Mouse (Mus musculus) kidney, adult 2 months (tissue): ENCODE measurements around the gene Scn1a. TPM values are rescaled to one million over a fixed set of nuclear protein-coding genes. Genes with fewer than 3 reads are reported as not detected.

Experiments
- DNase-seq: peaks from one replicate; pipeline ENCODE4 v3.0.0; 2021
- H3K27ac ChIP-seq: fragments of 200-500 bp; 2 replicates; pipeline ENCODE4 v1.5.1; 2012; ENCODE audit warnings: low read depth, low read length, control low read depth, inconsistent platforms; ENCODE audit not compliant: insufficient read depth
- H3K27me3 ChIP-seq: fragments of 200-500 bp; replicated peaks from 2 replicates; pipeline ENCODE4 v1.6.1; 2012; ENCODE audit warnings: mild to moderate bottlenecking, moderate library complexity, low read length, inconsistent platforms; ENCODE audit not compliant: control insufficient read depth, insufficient read depth
- H3K36me3 ChIP-seq: fragments of 200-500 bp; 2 replicates; pipeline ENCODE4 v1.6.1; 2012; ENCODE audit warnings: mild to moderate bottlenecking, moderate library complexity, low read length, inconsistent platforms; ENCODE audit not compliant: control insufficient read depth, insufficient read depth
- H3K4me1 ChIP-seq: fragments of 200-500 bp; 2 replicates; pipeline ENCODE4 v1.6.1; 2011; ENCODE audit warnings: low read length; ENCODE audit not compliant: control insufficient read depth, insufficient read depth
- H3K4me3 ChIP-seq: fragments of 200-500 bp; 2 replicates; pipeline ENCODE4 v1.5.1; 2011; ENCODE audit warnings: mild to moderate bottlenecking, low read depth, low read length, control low read depth; ENCODE audit not compliant: insufficient read depth
- CTCF ChIP-seq: fragments of 200-500 bp; conservative IDR thresholded peaks from 2 replicates; pipeline ENCODE4 v1.5.1; 2011; ENCODE audit warnings: low read depth, mild to moderate bottlenecking, control low read depth, low read length, moderate library complexity, mixed read lengths; ENCODE audit not compliant: insufficient read depth, insufficient read length
- POLR2A ChIP-seq: fragments of 200-500 bp; IDR thresholded peaks from one replicate; pipeline ENCODE4 v1.6.1; 2011; ENCODE audit warnings: low read depth, low read length, control low read depth
- whole genome bisulfite sequencing: fragments of 180-500 bp; shearing (Covaris S2); methylation state at CpG from one replicate; pipeline ENCODE4 v1.1.7; 2018; 5-methylcytosine and 5-hydroxymethylcytosine counted together
- polyA plus RNA-seq: library from polyadenylated mRNA; depleted of rRNA; stranded (reverse); fragments of >200 nt; gene quantifications from 2 replicates; pipeline ENCODE4 v1.2.3, GENCODE M21; 2012

The Scn1a gene
- polyA plus RNA-seq, 1 experiment = 0.06 TPM

- no peak overlapping the region for H3K27ac ChIP-seq
- WGBS = 92% methylated on average over 2 of the region's 2 CpGs
- H3K4me1 ChIP-seq = no peaks in the 10 kb centered on the region
- no peaks in the 10 kb centered on the region for H3K36me3 ChIP-seq
- TF ChIP-seq CTCF (no peak), POLR2A (no peak)
- no peaks in the 10 kb centered on the region for H3K27me3 ChIP-seq
- DNase-seq = no peak
- no peak overlapping the region for H3K4me3 ChIP-seq
Measured at GRCm38 (mm10) chr2:66350590-66350989, 90.0 kb downstream of the Scn1a start.

DNA sequence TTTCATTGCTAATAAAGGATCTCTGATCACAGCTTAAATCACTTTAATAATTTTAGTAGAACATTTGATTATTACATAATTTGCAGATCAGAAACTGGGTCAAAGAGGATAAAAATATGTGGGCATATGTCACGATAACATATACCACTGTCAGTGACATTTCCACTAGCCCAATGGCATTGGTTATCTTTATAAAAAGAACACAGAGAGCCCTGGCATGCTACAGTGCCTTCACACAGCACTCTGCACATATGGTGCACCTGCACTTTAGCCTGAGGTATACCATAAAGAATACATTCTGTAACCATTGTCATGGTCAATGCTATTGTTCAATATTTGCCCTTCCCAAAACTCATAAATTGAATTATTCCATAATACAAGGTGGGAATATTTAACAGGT lies 94.0 kb downstream of the Scn1a start:
- DNase-seq = no peak
- H3K27ac ChIP-seq = no peak overlapping the region
- H3K4me3 ChIP-seq = no peak overlapping the region
- no peaks in the 10 kb centered on the region for H3K36me3 ChIP-seq
- TF ChIP-seq CTCF = no peak
- H3K27me3 ChIP-seq = no peaks in the 10 kb centered on the region; the same call in 1 of the 2 replicates
- no peaks in the 10 kb centered on the region for H3K4me1 ChIP-seq
- WGBS = 96% methylated on average over 1 of the region's 1 CpGs

GRCm38 (mm10) chr2:66346181-66346580 lies 94.5 kb downstream of the Scn1a start:
- H3K4me1 ChIP-seq = no peaks in the 10 kb centered on the region
- no peaks in the 10 kb centered on the region; the same call in 1 of the 2 replicates for H3K27me3 ChIP-seq
- WGBS = 76% methylated on average over 3 of the region's 3 CpGs
- TF ChIP-seq CTCF (no peak), POLR2A (no peak)
- no peaks in the 10 kb centered on the region for H3K36me3 ChIP-seq
- H3K27ac ChIP-seq = no peak overlapping the region
- no peak for DNase-seq
- H3K4me3 ChIP-seq = no peak overlapping the region

- Histone ChIP-seq H3K4me3 (no peak overlapping the region), H3K27ac (no peak overlapping the region), H3K27me3 (no peaks in the 10 kb centered on the region), H3K36me3 (no peaks in the 10 kb centered on the region), H3K4me1 (no peaks in the 10 kb centered on the region)
- no peak for DNase-seq
- WGBS = 58% methylated on average over 5 of the region's 5 CpGs
- TF ChIP-seq POLR2A (no peak), CTCF (no peak)
Measured at GRCm38 (mm10) chr2:66337406-66337805, 103.2 kb downstream of the Scn1a start.

DNA sequence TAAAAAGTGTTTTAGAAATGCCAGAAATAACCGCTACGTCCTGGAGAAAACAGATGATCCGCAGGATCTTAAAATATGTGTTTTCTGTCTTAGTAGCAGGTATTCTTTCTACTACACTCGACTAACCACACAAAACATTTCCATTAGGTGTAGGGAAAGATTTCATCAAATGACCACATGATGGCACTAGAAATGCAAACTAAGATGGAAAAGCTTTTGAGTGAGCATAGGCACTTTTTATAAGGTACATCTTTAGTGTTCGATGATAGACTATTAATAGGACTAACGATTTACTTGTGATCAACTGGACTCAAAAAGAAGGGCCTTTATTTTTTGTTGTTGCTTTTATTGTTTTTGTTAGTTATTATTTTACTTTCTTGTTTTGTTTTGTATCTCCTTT lies 104.2 kb downstream of the Scn1a start:
- no peaks in the 10 kb centered on the region for H3K36me3 ChIP-seq
- H3K27ac ChIP-seq = no peak overlapping the region
- DNase-seq = no peak
- H3K27me3 ChIP-seq = no peaks in the 10 kb centered on the region
- WGBS = 56% methylated on average over 6 of the region's 6 CpGs
- no peak for TF ChIP-seq CTCF
- TF ChIP-seq POLR2A = no peak
- no peak overlapping the region for H3K4me3 ChIP-seq
- H3K4me1 ChIP-seq = no peaks in the 10 kb centered on the region

GRCm38 (mm10) chr2:66272551-66272950 lies 168.1 kb downstream of the Scn1a start:
- H3K36me3 ChIP-seq = no peaks in the 10 kb centered on the region
- no peak overlapping the region for H3K27ac ChIP-seq
- no peak overlapping the region for H3K4me3 ChIP-seq
- H3K4me1 ChIP-seq = no peaks in the 10 kb centered on the region
- DNase-seq = no peak
- 33% methylated on average over 3 of the region's 3 CpGs for WGBS
- H3K27me3 ChIP-seq = no peaks in the 10 kb centered on the region
- TF ChIP-seq CTCF (no peak), POLR2A (no peak)

DNA sequence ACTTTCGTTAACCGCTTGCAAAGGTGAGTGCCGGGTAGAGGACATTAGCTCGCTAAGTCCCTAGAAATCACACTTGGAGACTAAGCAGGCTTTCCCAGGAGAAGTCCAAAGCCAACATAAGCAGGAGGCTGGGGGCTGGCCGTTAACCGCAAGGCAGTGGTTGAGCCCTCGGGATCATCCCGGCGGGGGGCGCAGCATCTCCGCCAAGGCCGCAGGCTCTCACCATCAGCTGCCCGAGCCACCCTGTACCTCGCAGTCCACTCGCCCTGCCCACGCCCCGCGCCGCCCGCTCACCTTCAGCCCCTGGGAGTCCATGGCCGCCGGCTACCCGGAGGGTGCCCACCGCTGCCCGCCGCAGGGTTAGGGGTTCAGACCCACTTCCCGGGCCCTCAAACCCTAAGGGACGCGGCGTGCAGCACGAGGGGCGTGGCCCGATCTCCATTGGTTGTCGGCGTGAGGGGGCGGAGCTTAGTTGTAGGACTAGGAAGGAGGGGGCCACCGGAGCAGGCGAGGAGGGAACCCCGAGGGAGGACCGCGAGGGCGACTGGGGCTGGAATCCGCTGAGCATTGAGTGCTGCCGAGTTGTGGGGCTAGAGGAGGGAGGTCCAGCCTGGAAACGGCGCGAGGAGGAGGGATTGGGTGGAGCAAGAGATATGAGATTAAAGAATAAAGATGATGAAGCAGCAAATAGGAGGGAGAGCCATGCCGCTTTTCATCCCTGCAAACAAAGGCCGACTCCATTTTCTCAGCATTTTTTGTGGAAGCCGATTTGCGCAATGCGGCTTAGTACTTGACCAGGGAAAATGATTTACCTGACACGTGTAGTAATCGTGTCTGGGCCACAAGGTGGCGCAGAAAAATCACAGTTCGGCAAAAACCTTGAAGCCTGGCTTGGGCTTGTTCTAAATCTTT lies 184.2 kb downstream of the Scn1a start, which contains the start of gene Ttc21b:
Ttc21b (minus strand) TSS at position 398 of the 912 bp plus-strand sequence.
- TF ChIP-seq POLR2A (no peak), CTCF (peak; percentile 77)
- peak within 1 kb of the TSS; percentile 54 for H3K27ac ChIP-seq
- H3K27me3 ChIP-seq = no peaks in the 10 kb centered on the region
- DNase-seq = peak; percentile 98
- H3K4me1 ChIP-seq = no peaks in the 10 kb centered on the region
- peak within 1 kb of the TSS; percentile 88 for H3K4me3 ChIP-seq
- under 1% methylated on average over 55 of the region's 56 CpGs for WGBS
- H3K36me3 ChIP-seq = peaks cover under 1% of the 10 kb centered on the region; the same call in 1 of the 2 replicates
